Mouse (Mus musculus): ENCODE measurements around the gene Mthfr.

DNA sequence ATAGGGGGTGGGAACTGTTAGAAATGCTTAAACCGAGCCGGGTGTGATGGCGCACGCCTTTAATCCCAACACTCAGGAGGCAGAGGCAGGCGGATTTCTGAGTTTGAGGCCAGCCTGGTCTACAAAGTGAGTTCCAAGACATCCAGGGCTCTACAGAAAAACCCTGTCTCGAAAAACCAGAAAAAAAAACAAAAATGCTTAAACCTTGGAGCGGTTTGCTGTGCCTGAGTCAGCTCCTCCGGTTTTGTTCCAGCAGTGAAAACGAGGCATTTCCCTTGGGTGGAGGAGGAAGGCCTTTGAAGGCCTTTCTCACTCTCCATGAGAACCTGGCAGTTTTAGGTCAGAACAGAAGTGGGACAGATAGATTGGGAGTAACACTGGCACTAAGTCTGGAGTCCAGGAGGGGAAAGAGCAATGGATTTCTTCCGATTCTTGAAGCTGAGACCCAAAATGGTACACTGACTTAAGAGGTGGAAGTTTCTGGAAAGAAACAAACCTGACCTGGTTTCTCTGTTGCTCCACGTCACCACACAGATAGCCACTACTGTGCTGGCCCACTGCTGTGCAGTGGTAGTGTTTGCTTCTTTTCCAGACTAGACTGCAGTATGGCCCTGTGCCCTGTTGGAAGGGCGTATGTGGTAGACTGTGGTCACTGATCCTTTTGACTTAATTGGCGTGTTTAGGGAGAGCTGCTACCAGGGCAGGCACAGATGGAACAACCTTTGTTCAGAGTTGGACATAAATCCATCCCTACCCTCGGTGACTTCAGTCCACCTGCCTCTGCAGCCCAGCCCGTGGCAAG, 1.4 kb downstream of the Mthfr start:
- TF ChIP-seq POLR2A (IDR thresholded peaks at IDR 0.05; ENCODE audit: borderline replicate concordance, extremely low read depth, insufficient read depth, insufficient read length, poor library complexity, severe bottlenecking) (no peak), CTCF (IDR thresholded peaks at IDR 0.05; ENCODE audit: borderline replicate concordance, extremely low read depth, insufficient read depth, insufficient read length) (no peak)
